Mouse (Mus musculus) spleen, postnatal 36 days (tissue): Measurements from ENCODE around the gene Olfr655.

Experiments
- DNase-seq, 2 experiments: peaks; one replicate each; pipeline ENCODE4 v3.0.0; 2022; ENCODE audit warnings: low spot score in 2 of 2, mixed read lengths in 1 of 2

Olfr655 gene

DNA sequence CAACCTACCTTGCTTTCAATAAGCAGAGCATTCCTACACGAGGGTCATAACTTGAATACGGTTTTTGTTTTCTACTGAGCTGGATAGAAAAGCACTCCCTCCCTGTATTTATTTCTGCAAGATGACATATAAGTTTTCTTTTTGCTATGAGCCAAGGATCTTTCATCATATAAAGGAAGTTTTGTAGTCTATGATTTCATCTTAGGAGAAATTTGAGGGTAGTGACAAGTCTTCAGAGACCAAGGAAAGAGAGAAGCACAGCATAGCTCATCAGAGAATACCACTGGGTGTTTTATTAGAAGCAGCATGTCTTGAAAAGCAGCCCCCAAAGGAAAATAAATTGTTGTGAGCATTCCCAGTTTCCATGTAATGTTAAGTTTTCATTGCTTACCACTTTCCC lies at the start of gene Olfr655:
TSS of gene Olfr655 (minus strand) at position 101 of the 400 bp plus-strand sequence.
- DNase-seq: no peak

DNA sequence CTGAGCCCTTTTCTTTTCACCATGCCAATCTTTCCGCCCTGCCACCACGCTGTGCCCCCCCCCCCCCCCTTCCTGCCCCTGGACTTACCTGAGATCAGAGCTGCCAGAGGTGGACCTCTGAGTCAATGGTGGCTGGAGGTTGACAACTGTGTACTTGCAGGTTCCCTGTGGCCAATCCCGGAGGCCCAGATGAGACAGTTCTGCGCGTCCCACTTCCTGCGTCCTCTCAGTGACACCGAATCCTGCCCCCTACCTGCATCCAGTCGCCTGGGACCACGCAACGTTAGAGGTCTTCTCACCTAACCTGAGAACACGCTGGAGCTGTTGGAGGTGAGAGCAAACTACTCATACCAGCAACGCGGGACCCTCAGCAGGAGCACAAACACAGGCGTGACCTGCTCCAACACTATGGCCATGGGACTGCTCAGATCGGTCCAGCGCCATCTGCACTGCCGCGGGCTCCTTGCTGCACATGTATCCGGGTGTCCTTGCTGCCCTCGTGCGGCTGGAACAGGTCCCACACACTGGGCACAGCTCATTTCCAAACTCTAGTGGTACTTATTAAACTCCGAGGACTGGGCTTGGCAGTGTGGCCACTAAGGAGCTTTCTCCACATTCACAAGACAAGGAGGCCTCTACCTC lies 45.4 kb upstream of the Olfr655 start, which contains the start of gene Olfr658:
TSS of gene Olfr658 (minus strand) at position 465 of the 642 bp plus-strand sequence.
- DNase-seq: peak; percentile 26 to 30

DNA sequence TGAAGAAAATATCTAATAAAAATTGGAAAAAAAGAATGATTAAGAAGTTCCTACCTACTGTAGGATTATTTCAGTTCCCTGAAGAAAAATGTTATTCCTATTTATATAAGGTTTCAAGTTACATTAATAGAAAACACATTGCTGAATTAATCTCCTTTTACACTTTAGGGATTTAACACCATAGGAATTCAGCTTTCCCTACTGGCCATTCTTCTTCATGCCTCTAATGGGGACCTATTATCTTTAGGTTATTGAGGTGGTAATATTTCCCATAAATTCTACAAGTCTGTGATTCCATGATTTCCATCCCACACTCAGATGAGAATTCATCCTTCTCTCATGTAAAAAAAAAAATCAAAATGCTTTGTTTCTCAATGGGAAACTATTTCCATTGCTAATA lies 22.9 kb upstream of the Olfr655 start, which contains the start of gene Olfr657:
TSS of gene Olfr657 (plus strand) at position 301 of the 400 bp plus-strand sequence.
- DNase-seq: no peak

DNA sequence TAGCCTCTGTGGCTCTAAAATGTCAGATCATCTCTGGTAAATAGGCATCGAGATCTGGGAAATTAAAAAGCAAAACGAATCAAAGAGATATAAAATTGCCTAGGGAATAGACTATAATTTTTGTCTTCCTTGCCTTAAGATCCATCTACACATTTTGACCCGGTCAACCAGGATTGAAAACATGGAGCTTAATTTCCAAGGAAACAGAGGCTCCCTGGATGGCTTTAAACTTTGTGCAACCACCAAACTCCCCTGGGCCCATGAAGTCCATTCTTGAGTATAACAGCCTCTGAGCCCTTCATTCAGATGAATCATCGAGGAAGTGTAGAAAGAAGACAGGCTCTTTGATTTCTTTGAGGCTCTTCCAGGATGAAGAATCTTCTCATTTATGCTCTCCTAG lies 12.1 kb upstream of the Olfr655 start, which contains the start of gene Olfr656:
TSS of gene Olfr656 (plus strand) at position 301 of the 400 bp plus-strand sequence.
- no peak for DNase-seq

DNA sequence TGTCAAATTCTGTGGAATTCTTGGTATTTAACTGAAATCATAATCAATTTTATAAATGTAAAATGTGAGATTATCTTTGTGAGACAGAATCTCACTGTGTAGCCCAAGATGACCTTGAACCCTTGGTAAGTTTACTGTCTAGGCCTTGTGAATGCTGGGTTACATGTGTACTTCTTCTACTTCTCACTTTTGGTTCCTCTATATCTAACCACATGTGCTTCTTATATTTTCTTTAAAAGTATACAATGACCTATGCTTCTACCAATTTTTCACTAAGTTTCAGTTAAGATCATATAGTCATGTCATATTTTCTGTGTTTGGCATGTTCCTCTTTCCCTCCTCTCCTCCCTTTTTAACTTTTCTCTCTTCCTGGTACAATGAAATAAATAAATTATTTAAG lies 3.1 kb upstream of the Olfr655 start:
- DNase-seq: no peak

DNA sequence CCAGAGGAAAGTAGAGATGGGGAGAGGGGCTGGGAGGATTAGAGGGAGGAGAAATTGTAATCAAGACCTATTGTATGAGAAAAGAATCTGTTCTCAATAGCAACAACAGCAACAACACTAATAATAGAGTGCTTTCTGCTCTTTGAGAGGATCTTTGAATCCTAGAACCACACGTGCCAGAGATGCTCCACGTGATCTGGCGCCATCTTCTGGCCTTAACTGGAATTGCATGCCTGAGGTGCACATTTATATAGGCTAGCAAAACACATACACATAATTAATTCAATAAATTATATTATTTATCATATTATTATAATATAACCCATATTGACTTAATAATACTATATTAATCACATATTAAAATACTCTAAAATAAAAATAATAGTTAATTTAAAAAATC lies 1.6 kb upstream of the Olfr655 start:
- DNase-seq: peak; percentile 33 to 41

DNA sequence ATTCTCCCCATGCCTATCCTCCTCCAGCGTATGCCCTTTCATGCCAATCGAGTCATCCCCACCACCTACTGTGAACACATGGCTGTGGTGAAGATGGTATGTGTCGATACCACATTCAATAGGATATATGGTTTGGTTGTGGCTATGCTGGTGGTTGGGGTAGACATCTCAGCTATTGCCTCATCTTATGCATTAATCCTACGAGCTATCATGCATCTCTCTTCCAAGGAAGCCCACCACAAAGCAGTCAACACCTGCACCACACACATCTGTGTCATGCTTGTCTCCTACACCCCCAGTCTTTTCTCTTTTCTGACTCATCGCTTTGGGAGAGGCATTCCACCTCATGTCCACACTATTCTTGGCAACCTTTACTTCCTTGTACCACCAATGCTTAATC lies 13.3 kb downstream of the Olfr655 start:
- DNase-seq: no peak

DNA sequence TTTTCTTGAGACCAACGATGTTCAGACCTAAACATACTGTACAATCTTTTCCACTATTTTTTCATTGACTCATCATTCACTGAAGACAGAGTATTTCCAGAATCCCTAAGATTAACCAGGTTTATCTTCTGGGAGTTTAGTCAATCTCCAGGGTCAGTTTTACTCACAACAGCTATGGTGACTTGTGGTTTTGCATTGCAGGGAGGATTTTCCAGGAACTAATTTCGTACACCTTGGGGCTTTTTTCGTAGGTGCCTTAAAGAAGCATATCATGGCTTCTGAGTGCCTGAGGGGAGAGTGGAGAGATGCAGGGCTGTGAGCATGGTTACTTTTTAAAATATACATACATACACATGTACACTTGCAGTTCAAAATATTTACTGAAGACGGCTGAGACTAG lies 14.9 kb downstream of the Olfr655 start, which contains the start of gene Olfr654:
TSS of gene Olfr654 (plus strand) at position 301 of the 400 bp plus-strand sequence.
- no peak for DNase-seq

DNA sequence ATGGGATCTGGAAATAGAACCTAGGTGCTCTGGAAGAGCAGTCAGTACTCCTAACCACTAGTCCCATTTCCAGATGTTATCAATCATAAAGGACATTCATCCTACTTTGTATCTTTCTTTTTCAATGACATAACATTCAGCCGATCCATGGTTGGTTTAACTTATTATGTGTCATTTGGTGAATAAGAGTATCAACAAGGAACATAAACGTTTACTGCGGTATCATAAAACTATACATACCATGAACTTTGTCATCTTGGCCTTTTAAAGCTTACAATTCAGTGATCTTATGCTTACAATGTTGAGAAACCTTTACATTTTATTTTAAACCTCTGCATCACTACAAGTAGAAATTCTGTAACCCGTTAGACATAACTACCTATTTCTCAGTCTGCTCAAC lies 20.1 kb downstream of the Olfr655 start:
- DNase-seq: no peak

DNA sequence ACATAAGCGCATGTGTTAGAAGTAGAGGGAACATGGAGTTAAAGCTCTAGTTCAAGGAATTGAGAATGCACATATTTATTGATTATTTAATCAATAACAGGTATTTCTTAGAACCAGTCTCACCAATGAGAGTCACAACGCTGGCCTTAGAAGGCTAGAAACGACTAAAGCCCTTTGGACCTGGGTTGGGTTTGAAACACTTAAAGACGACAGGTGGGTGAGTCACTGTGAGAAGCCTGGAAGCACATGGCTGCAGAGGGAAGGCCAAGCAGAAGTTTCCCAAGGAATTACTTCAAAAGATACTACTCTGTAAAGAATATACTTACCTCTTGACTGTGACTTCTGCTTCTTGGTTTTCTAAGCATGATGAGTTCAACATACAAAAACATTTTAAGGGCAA lies 20.7 kb downstream of the Olfr655 start:
- DNase-seq: no peak

DNA sequence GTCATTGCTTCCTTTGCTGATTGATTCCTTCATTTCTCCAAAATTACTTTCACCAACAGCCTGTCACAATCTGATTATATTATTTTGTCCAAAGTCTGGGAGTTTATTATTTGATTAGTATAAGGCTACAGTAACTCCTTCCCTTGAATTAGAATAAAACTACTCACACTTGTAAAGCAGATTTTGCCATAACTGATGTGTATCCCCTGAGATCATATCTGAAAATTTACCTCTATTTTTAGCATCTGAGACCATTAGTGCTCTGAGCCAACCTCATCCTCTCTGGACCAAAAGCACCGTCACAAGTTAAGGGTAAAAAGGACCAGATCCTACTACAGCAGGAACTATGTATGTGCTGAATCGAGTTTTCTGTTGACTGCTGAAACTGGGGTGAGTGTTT lies 24.6 kb downstream of the Olfr655 start, which contains the start of gene Olfr653:
TSS of gene Olfr653 (plus strand) at position 301 of the 400 bp plus-strand sequence.
- no peak for DNase-seq

DNA sequence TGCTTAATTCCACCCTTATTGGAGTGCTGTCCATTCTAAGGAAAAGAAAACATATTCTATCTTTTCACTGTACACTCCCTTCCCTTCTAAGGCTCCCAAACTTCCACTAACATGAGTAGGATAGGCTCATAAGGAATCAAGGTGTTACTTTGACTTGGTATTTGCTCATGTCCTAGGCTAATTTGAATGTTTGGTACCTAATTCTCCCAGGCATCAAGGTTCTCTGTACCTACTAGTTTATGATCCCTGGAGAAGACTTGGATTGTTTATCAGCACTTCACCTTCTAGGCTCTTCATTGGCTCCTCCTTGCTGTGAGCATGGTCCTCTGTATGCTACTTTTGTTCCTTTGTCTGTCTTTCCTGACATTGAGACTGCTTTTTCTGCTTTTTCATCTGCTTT lies 41.0 kb downstream of the Olfr655 start, which contains the start of gene Olfr652:
TSS of gene Olfr652 (plus strand) at position 301 of the 400 bp plus-strand sequence.
- no peak for DNase-seq

DNA sequence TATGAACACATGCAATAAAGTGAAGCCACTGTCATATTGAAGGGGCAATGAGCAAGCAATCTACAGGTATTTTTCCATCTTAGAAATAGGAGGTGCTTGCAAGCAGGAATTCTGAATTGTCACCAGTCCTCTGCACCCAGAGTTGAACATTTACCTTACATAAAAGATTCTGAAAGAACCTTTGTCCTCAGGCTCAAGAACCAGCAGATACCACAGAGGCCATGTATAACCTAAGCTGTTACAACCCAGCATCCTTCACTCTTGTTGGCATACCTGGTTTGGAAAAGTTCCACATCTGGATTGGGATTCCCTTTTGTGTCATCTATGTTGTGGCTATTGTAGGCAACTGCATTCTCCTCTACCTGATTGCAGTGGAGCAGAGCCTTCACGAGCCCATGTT lies 48.9 kb downstream of the Olfr655 start:
- no peak for DNase-seq

DNA sequence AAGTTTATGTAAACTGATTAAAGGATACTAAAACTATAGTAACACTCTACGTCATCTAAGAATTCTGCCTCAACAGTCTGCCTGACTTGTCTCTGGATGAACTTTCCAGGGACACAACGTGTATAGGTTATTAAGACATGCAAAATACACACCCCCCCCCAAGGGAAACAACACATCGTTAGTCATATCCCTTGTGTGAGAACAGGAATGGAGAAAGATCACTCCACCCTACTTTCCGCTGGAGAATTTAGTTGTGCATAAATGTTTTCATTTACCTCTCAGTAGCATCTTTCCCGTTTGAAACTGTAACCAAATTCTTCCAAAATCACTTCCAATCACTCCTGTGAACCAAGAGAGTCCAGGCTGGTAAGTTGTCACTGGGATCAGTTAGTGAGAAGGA lies 51.7 kb downstream of the Olfr655 start, which contains the start of gene Olfr651:
TSS of gene Olfr651 (plus strand) at position 301 of the 400 bp plus-strand sequence.
- no peak for DNase-seq
